Mouse (Mus musculus) liver, embryonic 13.5 days (tissue): Measurements from ENCODE around the gene Ogn. TPM values are rescaled to one million over a fixed set of nuclear protein-coding genes. Genes with fewer than 3 reads are reported as not detected.

Experiments used
- ATAC-seq: fragments of 200-750 bp; cut with Nextera tagmentation; 2 replicates; pipeline ENCODE4 v1.8.0; 2017; ENCODE audit warnings: low read depth, mild to moderate bottlenecking, moderate number of reproducible peaks, moderate library complexity
- DNase-seq: peaks from one replicate; pipeline ENCODE4 v3.0.0; 2022
- H3K27ac ChIP-seq: fragments of 300-500 bp; sonication (generic); 2 replicates; pipeline ENCODE4 v1.5.1; 2015; ENCODE audit warnings: moderate library complexity, mild to moderate bottlenecking, inconsistent platforms
- H3K27me3 ChIP-seq: fragments of 300-500 bp; sonication (generic); 2 replicates; pipeline ENCODE4 v1.6.1; 2015; ENCODE audit warnings: mild to moderate bottlenecking, inconsistent platforms
- H3K36me3 ChIP-seq: fragments of 300-500 bp; sonication (generic); 2 replicates; pipeline ENCODE4 v1.6.1; 2015; ENCODE audit warnings: mild to moderate bottlenecking, inconsistent platforms
- H3K4me1 ChIP-seq: fragments of 300-500 bp; sonication (generic); replicated peaks from 2 replicates; pipeline ENCODE4 v1.6.1; 2015; ENCODE audit warnings: inconsistent platforms
- H3K4me2 ChIP-seq: fragments of 300-500 bp; sonication (generic); 2 replicates; pipeline ENCODE4 v1.6.1; 2015; ENCODE audit warnings: inconsistent platforms, mild to moderate bottlenecking, moderate library complexity
- H3K4me3 ChIP-seq: fragments of 300-500 bp; sonication (generic); replicated peaks from 2 replicates; pipeline ENCODE4 v1.5.1; 2015; ENCODE audit warnings: mild to moderate bottlenecking, inconsistent platforms
- H3K9ac ChIP-seq: fragments of 300-500 bp; sonication (generic); 2 replicates; pipeline ENCODE4 v1.6.1; 2015; ENCODE audit warnings: mild to moderate bottlenecking, inconsistent platforms
- H3K9me3 ChIP-seq: fragments of 300-500 bp; sonication (generic); replicated peaks from 2 replicates; pipeline ENCODE4 v1.6.1; 2016; ENCODE audit warnings: inconsistent platforms
- WGBS: fragments of 180-500 bp; shearing (Covaris S2); methylation state at CpG from one replicate; pipeline ENCODE4 v1.1.7; 2015; ENCODE audit not compliant: insufficient replicate concordance; 5-methylcytosine and 5-hydroxymethylcytosine counted together
- polyA plus RNA-seq: library from polyadenylated mRNA; unstranded; fragments of >200 nt; fragmentation: Nextera tagmentation; extraction: Ambion mirVana; gene quantifications from 2 replicates; pipeline ENCODE4 v1.2.1, GENCODE M21; 2015

The Ogn gene
- polyA plus RNA-seq, 1 experiment from 2014 or later: 2.8 TPM

GRCm38 (mm10) chr13:49603603-49604002 is 4.2 kb upstream of the Ogn start:
- Histone ChIP-seq H3K4me1 (no peaks in the 10 kb centered on the region), H3K36me3 (peaks cover 6% of the 10 kb centered on the region; the same call in 1 of the 2 replicates), H3K9ac (no peak overlapping the region), H3K27me3 (no peaks in the 10 kb centered on the region), H3K9me3 (no peaks in the 10 kb centered on the region), H3K27ac (no peak overlapping the region), H3K4me3 (no peak overlapping the region), H3K4me2 (no peak overlapping the region)
- DNase-seq (no peak), ATAC-seq (no peak)

- no peak overlapping the region for H3K4me2 ChIP-seq
- no peak for ATAC-seq
- no peaks in the 10 kb centered on the region; the same call in 1 of the 2 replicates for H3K4me1 ChIP-seq
- no peak overlapping the region for H3K9ac ChIP-seq
- no peaks in the 10 kb centered on the region for H3K27me3 ChIP-seq
- H3K27ac ChIP-seq: no peak overlapping the region
- no peaks in the 10 kb centered on the region for H3K36me3 ChIP-seq
- H3K9me3 ChIP-seq: no peaks in the 10 kb centered on the region
- no peak for DNase-seq
- WGBS: 76% methylated on average over 4 of the region's 4 CpGs
- no peak overlapping the region for H3K4me3 ChIP-seq
Measured at GRCm38 (mm10) chr13:49608589-49609322, 910 bp downstream of the Ogn start.

GRCm38 (mm10) chr13:49617021-49617420 is 9.2 kb downstream of the Ogn start:
- ATAC-seq (peak; percentile 87), DNase-seq (peak; percentile 28)
- H3K27ac ChIP-seq: peak overlapping the region; percentile 72
- 25% methylated on average over 3 of the region's 3 CpGs for WGBS
- peaks cover 39% of the 10 kb centered on the region for H3K4me1 ChIP-seq
- H3K4me3 ChIP-seq: no peak overlapping the region
- H3K36me3 ChIP-seq: no peaks in the 10 kb centered on the region
- H3K27me3 ChIP-seq: no peaks in the 10 kb centered on the region
- no peak overlapping the region for H3K9ac ChIP-seq
- H3K9me3 ChIP-seq: no peaks in the 10 kb centered on the region
- H3K4me2 ChIP-seq: peak overlapping the region; percentile 41

- Histone ChIP-seq H3K27ac (peak overlapping the region; percentile 39; the same call in 1 of the 2 replicates), H3K4me1 (peaks cover 39% of the 10 kb centered on the region), H3K9me3 (no peaks in the 10 kb centered on the region), H3K36me3 (no peaks in the 10 kb centered on the region), H3K9ac (no peak overlapping the region), H3K27me3 (no peaks in the 10 kb centered on the region), H3K4me3 (no peak overlapping the region), H3K4me2 (no peak overlapping the region)
- ATAC-seq (peak; percentile 59; the same call in 1 of the 2 replicates), DNase-seq (no peak)
Measured at GRCm38 (mm10) chr13:49618365-49618764, 10.5 kb downstream of the Ogn start.

- WGBS: 79% methylated on average over 1 of the region's 1 CpGs
- Histone ChIP-seq H3K27ac (no peak overlapping the region), H3K36me3 (no peaks in the 10 kb centered on the region), H3K9me3 (no peaks in the 10 kb centered on the region), H3K4me3 (no peak overlapping the region), H3K9ac (no peak overlapping the region), H3K4me2 (no peak overlapping the region), H3K27me3 (no peaks in the 10 kb centered on the region), H3K4me1 (peaks cover 18% of the 10 kb centered on the region)
- no peak for ATAC-seq
- DNase-seq: no peak
Measured at GRCm38 (mm10) chr13:49623216-49623615, 15.4 kb downstream of the Ogn start.

- H3K4me2 ChIP-seq: no peak overlapping the region
- DNase-seq: no peak
- H3K27ac ChIP-seq: no peak overlapping the region
- H3K9me3 ChIP-seq: no peaks in the 10 kb centered on the region
- peaks cover 3% of the 10 kb centered on the region; the same call in 1 of the 2 replicates for H3K4me1 ChIP-seq
- ATAC-seq: no peak
- no peak overlapping the region for H3K4me3 ChIP-seq
- no peak overlapping the region for H3K9ac ChIP-seq
- H3K27me3 ChIP-seq: no peaks in the 10 kb centered on the region
- peaks cover 8% of the 10 kb centered on the region; the same call in 1 of the 2 replicates for H3K36me3 ChIP-seq
Measured at GRCm38 (mm10) chr13:49628167-49628566, 20.3 kb downstream of the Ogn start.

GRCm38 (mm10) chr13:49629076-49629475 is 21.2 kb downstream of the Ogn start:
- Histone ChIP-seq H3K4me3 (no peak overlapping the region), H3K4me1 (peaks cover 3% of the 10 kb centered on the region; the same call in 1 of the 2 replicates), H3K9ac (no peak overlapping the region), H3K9me3 (no peaks in the 10 kb centered on the region), H3K27ac (no peak overlapping the region), H3K27me3 (no peaks in the 10 kb centered on the region), H3K4me2 (no peak overlapping the region), H3K36me3 (peaks cover 8% of the 10 kb centered on the region; the same call in 1 of the 2 replicates)
- WGBS: 84% methylated on average over 2 of the region's 2 CpGs
- ATAC-seq: no peak
- no peak for DNase-seq

GRCm38 (mm10) chr13:49639965-49640364 is 32.1 kb downstream of the Ogn start:
- peak; percentile 48 for DNase-seq
- peak; percentile 98 for ATAC-seq
- Histone ChIP-seq H3K4me1 (peaks cover 26% of the 10 kb centered on the region), H3K4me3 (no peak overlapping the region), H3K27ac (peak overlapping the region; percentile 65), H3K9ac (no peak overlapping the region), H3K27me3 (no peaks in the 10 kb centered on the region), H3K4me2 (0 out of 2 replicates have a peak overlapping the region, but pooled peaks have one; percentile 1), H3K9me3 (no peaks in the 10 kb centered on the region), H3K36me3 (peaks cover 41% of the 10 kb centered on the region)
- 29% methylated on average over 2 of the region's 2 CpGs for WGBS

- Histone ChIP-seq H3K4me2 (no peak overlapping the region), H3K4me1 (peaks cover 24% of the 10 kb centered on the region), H3K4me3 (no peak overlapping the region), H3K27me3 (no peaks in the 10 kb centered on the region), H3K27ac (no peak overlapping the region), H3K9ac (no peak overlapping the region), H3K9me3 (no peaks in the 10 kb centered on the region), H3K36me3 (peaks cover 42% of the 10 kb centered on the region)
- no peak for ATAC-seq
- 80% methylated on average over 6 of the region's 6 CpGs for WGBS
- no peak for DNase-seq
Measured at GRCm38 (mm10) chr13:49642650-49643049, 34.8 kb downstream of the Ogn start.

- H3K36me3 ChIP-seq: peaks cover 39% of the 10 kb centered on the region
- no peak overlapping the region for H3K4me3 ChIP-seq
- H3K4me1 ChIP-seq: peaks cover 24% of the 10 kb centered on the region
- no peak overlapping the region for H3K27ac ChIP-seq
- no peak overlapping the region for H3K9ac ChIP-seq
- no peak overlapping the region for H3K4me2 ChIP-seq
- ATAC-seq (no peak), DNase-seq (no peak)
- no peaks in the 10 kb centered on the region for H3K27me3 ChIP-seq
- no peaks in the 10 kb centered on the region for H3K9me3 ChIP-seq
Measured at GRCm38 (mm10) chr13:49643669-49644362, 36.0 kb downstream of the Ogn start.

GRCm38 (mm10) chr13:49644731-49645529 is 37.1 kb downstream of the Ogn start:
- H3K27ac ChIP-seq: no peak overlapping the region
- no peaks in the 10 kb centered on the region for H3K27me3 ChIP-seq
- no peak overlapping the region for H3K4me3 ChIP-seq
- no peaks in the 10 kb centered on the region for H3K9me3 ChIP-seq
- H3K4me2 ChIP-seq: no peak overlapping the region
- WGBS: 62% methylated on average over 2 of the region's 2 CpGs
- peaks cover 38% of the 10 kb centered on the region for H3K36me3 ChIP-seq
- DNase-seq (no peak), ATAC-seq (no peak)
- peaks cover 17% of the 10 kb centered on the region for H3K4me1 ChIP-seq
- no peak overlapping the region for H3K9ac ChIP-seq
